Mouse (Mus musculus) C2C12 (cell line): Measurements from ENCODE around the gene Trrap.

ENCODE experiments used
- MAX ChIP-seq: IDR thresholded peaks from one replicate; pipeline ENCODE4 v1.6.1; 2011; ENCODE audit warnings: mild to moderate bottlenecking, control low read depth
- USF1 ChIP-seq: IDR thresholded peaks from one replicate; pipeline ENCODE4 v1.6.1; 2011; ENCODE audit warnings: low read depth, mild to moderate bottlenecking, control low read depth, moderate library complexity

DNA sequence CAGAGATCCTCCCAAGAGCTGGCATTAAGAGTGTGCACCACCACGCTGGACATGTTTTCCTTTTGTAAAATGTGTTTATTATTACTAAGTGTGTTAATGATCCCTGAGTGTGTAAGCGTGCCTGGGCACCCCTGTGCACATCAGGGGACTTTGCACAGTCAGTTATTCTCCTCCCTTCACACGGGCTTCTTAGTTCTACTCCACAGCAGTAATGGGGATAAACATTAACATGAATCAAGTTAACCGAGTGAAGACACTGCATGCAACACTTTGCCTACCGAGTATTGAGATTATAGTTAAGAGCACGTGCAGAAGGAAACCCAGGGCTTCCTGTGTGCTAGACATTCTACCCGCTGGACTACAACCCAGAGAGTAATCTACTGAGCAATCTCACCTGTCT lies 1.5 kb upstream of the Trrap start:
- no peak for TF ChIP-seq USF1
- TF ChIP-seq MAX, result no peak
